Mouse (Mus musculus) G1E (cell line): Measurements from ENCODE around the gene Alms1.

Experiments
- CTCF ChIP-seq: IDR thresholded peaks from 2 replicates; pipeline ENCODE4 v1.5.1; 2012; ENCODE audit warnings: low read depth, low read length, inconsistent platforms, mixed read lengths
- GATA1 ChIP-seq: IDR thresholded peaks from 2 replicates; pipeline ENCODE4 v1.6.1; 2012; ENCODE audit warnings: borderline replicate concordance, low read length, inconsistent platforms, mixed read lengths

- TF ChIP-seq CTCF (no peak), GATA1 (no peak)
These were observed at the start of gene Alms1 for GRCm38 (mm10) chr6:85587396-85588143.
